ENCODE assay signal across 9 mouse cellular contexts in the genomic region with DNA sequence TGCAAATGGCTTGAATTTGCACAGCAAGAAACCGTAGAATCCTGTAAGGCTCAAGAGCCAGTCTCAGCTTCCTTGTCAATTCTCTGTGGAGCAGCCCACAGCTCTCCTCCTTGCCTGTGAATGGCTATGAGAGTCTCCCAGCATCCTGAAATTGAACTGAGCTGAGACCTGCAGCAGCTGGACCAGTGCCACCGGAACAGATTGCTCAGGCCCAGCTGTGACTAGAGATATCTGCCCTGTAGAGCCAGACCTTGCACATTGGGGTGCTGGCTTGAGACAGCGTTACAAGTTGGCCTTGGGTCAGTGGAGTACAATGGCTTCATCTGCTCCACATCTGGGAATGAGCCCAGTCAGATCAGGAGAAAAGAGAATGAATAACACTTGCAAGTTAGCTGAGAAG.
DNase-seq lines count a peak whose midpoint lies in the region; ATAC-seq lines count a peak whose summit lies in the region.
"Had no signal": no experiment of that assay in that cellular context is flagged by ENCODE, and none has a peak within 500 bp of the region (broad histone marks: within the 10 kb centered on the region; RNA-seq: fewer than 3 reads in every experiment).

No protein-coding gene starts in this region.

- 0 out of 2 replicates have a peak overlapping the region, but pooled peaks have one; percentile 11 for H3K9ac ChIP-seq in neural tube, embryonic 14.5 days (replicated peaks; ENCODE audit: low read depth, low read length)
- H3K9ac ChIP-seq: embryonic facial prominence, embryonic 13.5 days had no signal

- peak; percentile 66 to 68 for DNase-seq in adrenal gland, adult (ENCODE audit: inconsistent age in 2 of 2, low spot score in 1 of 2)
- DNase-seq in adrenal gland, adult 18-20 months (ENCODE audit: low spot score in 2 of 2): no peak
- peak; percentile 4 for DNase-seq in left cerebral cortex, adult 11 months (ENCODE audit: low spot score)
- DNase-seq in left cerebral cortex, postnatal 36 days (ENCODE audit: low spot score in 2 of 2): no peak
- peak; percentile 18 to 41 for DNase-seq in gastrocnemius, postnatal 4 days (ENCODE audit: low spot score in 2 of 2)
- no peak for DNase-seq in kidney, postnatal 36 days

- WGBS in neural tube, embryonic 14.5 days: 54% methylated on average over 3 of the region's 3 CpGs

- H3K27me3 ChIP-seq in neural tube, embryonic 14.5 days (ENCODE audit: control insufficient read depth, insufficient read depth, low read length): no peaks in the 10 kb centered on the region

- no peak overlapping the region for H3K4me2 ChIP-seq in neural tube, embryonic 14.5 days (ENCODE audit: low read depth, low read length)
- H3K4me2 ChIP-seq: embryonic facial prominence, embryonic 13.5 days had no signal

- H3K27ac ChIP-seq in neural tube, embryonic 14.5 days (ENCODE audit: low read depth, low read length): no peak overlapping the region
- H3K27ac ChIP-seq: embryonic facial prominence, embryonic 13.5 days had no signal

- no peaks in the 10 kb centered on the region for H3K9me3 ChIP-seq in neural tube, embryonic 14.5 days (ENCODE audit: control insufficient read depth, low read length)
- H3K9me3 ChIP-seq: embryonic facial prominence, embryonic 13.5 days had no signal

- ATAC-seq in neural tube, embryonic 14.5 days (ENCODE audit: low read depth): no peak
- ATAC-seq in megakaryocyte, adult 5-6 weeks (ENCODE audit: poor library complexity, severe bottlenecking): no peak

- intact Hi-C loops in left cerebral cortex, postnatal 36 days (cut with DNase I): no loop called here

- H3K36me3 ChIP-seq in neural tube, embryonic 14.5 days (ENCODE audit: control insufficient read depth, insufficient read depth, low read length): no peaks in the 10 kb centered on the region
- H3K36me3 ChIP-seq: embryonic facial prominence, embryonic 13.5 days had no signal

- H3K4me1 ChIP-seq in neural tube, embryonic 14.5 days (ENCODE audit: control insufficient read depth, insufficient read depth, low read length): no peaks in the 10 kb centered on the region

- no peak overlapping the region for H3K4me3 ChIP-seq in neural tube, embryonic 14.5 days (ENCODE audit: low read depth, low read length)
- H3K4me3 ChIP-seq: embryonic facial prominence, embryonic 13.5 days had no signal

Comparison
In these comparisons a context has a peak if more than half of its experiments do, and no peak if none do; other contexts are left out.
1. DNase-seq: peak in adrenal gland, adult (2 of 2), left cerebral cortex, adult 11 months (single experiment) and gastrocnemius, postnatal 4 days (2 of 2); none in adrenal gland, adult 18-20 months (0 of 2), left cerebral cortex, postnatal 36 days (0 of 2) and kidney, postnatal 36 days (0 of 2).